Mouse (Mus musculus): ENCODE measurements around the gene Cfap97d1.

DNA sequence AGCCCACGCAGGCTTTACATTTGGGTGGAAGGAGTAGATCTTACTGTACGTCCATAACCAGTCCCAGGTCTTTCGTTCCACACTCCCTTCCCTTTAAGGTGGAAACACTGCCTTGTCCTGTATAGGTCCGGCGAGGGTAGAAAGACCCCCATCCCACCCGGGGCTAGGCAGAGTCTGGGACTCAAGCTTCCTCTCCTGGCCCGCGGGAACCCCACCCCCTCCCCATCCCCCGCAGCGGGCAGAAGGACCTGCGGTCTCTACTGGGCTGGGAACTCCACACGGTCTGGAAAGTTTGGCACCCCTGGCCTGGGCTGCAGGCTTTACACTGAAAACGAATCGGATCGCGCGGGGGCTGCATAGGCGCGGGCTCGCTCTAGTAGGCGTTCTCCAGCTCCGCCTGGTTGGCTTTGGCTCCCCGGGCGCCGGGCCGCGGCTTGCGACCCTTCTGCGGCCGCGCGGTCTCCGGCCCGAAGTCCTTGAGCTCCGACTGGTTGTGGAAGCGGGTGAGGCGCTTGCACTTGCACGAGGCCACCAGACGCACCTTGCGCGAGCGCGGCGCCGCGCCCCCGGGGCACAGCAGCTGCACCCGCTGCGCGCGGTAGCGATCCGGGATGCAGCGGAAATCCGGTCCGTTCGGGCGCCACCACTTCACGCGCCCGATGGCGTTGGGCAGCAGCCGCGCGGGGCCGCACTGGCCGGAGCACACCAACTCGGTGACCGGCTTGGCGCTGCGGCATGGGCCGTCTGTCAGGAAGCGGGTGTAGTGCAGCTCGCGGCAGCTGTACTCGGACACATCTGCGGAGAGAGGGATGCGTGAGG is 20.4 kb upstream of the Cfap97d1 start:
- TF ChIP-seq E2F4 (IDR thresholded peaks at IDR 0.05; ENCODE audit: insufficient read depth) (no peak), POLR2AphosphoS2 (IDR thresholded peaks at IDR 0.05; ENCODE audit: insufficient read length, low read depth) (no peak)

Measured in myocyte (in vitro differentiated cells).